Mouse (Mus musculus) CD4-positive, CD25-positive, alpha-beta regulatory T cell, adult 2 months (primary cell): ENCODE data around the gene Gm5157.
"Not testable (repeated sequence)": the region's sequence is repeated elsewhere in the genome, so short reads cannot be mapped to it uniquely, and the experiment has no call there.

Source experiments
- DNase-seq: peaks from one replicate; pipeline ENCODE4 v3.0.0-alpha.2; 2012; ENCODE audit warnings: low read depth, low spot score

Gm5157 gene

DNA sequence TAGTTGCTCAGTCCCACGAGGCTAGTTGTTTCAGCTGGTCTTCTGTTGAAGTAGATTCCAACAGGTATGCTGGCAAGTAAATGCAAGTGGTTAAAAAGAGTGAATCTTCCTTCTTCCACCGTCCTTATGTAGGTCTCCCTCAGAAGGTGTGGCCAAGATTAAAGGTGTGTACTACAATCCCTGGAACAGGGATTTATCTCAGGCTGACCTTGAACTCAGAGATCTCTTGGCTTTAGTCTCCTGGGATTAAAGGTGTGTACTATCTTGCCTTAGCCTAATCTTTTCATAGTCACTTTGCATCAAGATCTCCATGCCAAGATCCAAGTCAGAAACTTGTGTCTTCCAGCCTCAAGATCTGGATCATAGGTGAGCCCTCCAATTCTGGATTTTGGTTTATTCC is at the start of gene Gm5157:
Gene Gm5157, minus strand, starts transcription at position 101 of the 400 bp plus-strand sequence.
- DNase-seq = not testable (repeated sequence)

DNA sequence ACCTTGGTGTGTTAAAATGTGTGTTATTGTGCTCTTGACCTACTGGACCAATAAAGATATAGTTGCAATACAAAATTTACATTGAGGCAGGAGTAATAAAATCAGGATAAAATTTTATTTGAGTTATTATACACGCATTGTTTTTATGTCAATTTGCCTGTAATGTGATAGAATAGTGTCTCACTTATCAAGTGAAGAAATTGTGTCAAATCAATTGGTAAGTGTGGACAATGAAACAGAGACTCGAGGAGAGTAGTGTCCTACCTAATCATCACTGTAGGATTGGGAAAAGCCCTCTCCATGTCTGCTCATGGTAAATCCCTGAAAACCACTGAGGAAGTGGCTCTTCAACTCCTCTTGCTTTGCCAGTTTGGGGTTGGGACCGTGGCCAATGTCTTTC is 28.3 kb downstream of the Gm5157 start, which contains the start of gene Vmn1r123:
Gene Vmn1r123, plus strand, starts transcription at position 301 of the 400 bp plus-strand sequence.
- not testable (repeated sequence) for DNase-seq
